Mouse (Mus musculus) right cerebral cortex, adult 2 months (tissue): ENCODE results near the gene Aimp2.

Experiments
- DNase-seq, 2 experiments: peaks; one replicate each; pipeline ENCODE4 v3.0.0; 2021 to 2022; ENCODE audit warnings: low spot score in 2 of 2

Aimp2 gene

DNA sequence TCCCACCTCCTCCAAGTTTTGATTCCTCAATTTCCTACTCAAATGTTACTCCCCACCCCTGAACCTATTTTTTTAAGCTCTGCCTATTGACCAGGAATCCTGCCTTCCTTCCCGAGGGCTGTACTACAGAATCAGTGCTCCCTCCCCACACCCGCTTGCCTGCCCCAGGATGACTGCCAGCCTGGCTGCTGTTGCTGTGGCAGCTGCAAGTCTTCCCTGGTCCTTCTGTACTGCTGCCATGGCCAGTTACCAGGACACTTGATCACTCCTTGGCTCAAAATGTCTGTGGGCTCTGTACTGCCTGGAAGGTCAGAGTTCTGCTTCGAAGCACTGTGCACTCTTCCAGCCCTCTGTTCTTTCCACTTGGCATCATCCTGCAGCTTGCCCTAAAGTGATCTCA lies 7.5 kb downstream of the Aimp2 start:
- no peak for DNase-seq

DNA sequence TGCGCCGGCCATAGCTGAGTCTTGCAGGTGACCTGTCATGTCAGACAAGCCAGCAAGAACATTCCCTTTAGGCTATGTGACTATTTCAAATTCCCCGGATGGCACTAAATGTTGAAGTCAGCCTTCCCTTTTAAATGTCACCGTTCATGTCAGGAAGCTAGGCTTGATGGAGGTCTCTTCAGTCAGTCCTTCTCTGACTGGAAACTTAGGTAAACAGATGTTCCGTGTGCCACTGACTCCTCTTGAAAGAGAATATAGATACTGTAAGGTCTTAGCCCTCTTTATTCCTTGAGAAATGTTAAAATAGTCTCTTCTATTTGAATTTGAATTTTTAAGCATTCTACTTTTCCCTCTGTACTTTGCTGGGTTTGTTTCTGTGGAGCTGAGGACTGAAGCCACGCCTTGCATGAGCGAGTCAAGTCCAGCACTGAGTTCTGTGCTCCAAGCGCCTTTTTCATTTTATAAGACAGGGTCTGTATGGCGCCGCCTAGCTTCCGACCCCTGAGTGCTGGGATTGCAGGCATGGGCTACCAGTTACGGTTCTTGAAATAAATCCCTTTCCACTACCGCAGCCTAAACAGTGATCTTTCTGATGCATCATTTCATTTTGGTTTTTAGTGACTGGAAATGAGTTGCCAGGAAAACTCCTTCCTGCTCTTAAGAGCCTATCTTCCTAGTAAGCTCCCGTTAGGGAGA lies 11.9 kb downstream of the Aimp2 start, which contains the start of gene Ankrd61:
TSS of gene Ankrd61 (minus strand) at position 51 of the 696 bp plus-strand sequence.
- no peak for DNase-seq

DNA sequence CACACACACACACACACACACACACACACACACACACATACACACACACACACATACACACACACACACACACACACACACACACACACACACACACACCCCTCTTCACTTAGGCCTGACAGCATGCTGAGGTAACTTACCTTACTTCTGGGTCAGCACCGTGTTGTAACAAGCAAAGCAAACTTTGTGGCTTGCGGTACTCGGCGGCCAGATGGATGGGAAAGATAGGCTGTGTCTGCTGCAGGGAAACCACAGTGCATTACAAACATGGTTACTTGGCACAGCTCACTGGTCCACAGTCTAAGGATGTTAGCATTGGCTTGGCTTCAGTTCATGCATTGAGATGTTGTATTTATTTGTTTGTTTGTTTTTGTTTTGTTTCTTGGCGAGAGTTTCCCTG lies 16.3 kb downstream of the Aimp2 start:
- DNase-seq = no peak

DNA sequence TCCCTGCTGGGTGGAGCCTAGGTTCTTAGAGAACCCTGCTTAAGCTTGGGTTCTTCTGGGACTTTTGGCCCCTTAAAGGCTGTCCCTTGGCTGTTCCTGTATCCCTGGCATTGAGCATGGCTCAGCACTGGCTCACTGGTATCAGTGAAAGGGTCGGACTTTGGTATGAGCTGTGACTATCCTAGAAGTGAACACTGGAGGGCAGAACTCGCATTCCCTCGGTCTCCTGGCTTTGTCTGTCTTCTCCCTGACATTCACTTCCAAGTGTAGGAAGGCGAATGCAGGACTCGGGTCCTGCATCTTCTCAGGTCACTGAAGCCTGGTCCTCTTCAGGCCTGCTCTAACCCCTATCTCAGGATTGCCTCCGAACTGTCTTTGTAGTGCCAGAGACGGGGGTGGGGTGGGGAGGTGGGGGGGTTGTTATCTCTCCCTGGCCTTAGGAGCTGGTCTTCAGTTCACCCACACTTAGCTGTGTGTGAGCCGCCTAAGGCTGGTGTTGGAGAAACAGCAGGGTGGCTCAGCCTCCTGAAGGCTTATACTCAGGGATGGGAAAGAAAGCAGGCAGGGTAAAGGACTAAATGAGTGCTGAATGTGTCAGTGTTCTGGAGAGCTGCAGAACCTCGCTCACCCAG lies 17.3 kb downstream of the Aimp2 start:
- peak in 1 of 2 experiments; percentile 24 for DNase-seq

DNA sequence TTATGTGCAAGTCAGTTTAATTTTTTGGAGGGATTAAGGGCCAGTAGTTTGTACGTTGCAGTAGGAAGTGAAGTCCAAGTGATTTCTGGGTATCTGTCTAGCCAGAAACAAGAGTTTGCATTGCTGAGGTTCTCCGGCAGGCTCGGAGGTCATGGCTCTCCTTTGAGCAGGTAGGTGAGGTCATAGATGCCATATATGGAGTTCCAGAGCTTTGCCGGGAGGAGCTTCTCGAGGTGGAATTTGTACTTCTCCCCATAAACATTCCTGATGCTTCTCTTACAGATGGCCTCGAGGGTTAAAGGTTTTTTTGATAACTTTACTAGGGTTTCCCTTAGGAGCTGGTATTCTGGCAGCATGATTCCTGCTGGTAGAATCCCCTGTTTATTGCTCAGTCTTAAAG lies 18.9 kb downstream of the Aimp2 start:
- no peak for DNase-seq

DNA sequence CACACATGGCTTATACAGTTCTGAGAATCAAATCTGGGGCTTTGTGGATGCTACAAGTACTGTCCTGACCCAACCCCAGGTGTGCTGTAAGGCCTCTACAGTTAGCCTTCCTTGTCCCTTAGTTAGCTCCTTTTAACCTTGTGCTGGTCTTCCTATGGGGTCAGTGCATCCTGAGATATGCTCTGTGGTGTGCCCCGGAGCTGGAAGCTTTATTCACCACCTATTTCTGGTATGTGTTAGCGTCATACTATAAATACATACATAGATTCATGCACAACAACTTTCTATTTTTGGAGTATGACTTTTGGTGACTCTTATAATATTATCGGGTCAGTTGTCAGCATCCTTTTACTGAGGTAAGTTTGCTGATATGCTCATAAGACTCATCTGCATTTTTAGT lies 24.4 kb downstream of the Aimp2 start:
- no peak for DNase-seq

DNA sequence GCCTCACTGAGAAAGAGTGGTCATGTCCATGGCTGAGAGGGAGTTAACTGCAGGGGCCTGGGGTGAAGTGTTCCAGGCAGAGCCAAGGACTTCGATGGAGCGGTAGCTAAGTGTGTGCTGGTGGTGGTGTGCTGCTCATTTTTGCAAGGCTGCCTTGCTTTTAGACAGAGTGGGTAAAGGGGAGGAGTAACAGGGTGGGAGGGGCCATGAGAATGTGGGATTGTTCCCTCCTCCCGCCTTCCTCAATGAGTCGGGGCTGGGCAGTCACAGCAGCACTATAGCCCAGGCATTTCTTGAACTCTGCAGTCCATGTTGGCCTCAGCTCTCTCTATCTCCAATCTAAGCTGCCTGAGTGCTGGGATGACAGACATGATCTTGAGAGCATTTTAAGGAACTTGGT lies 35.1 kb downstream of the Aimp2 start:
- DNase-seq = no peak

DNA sequence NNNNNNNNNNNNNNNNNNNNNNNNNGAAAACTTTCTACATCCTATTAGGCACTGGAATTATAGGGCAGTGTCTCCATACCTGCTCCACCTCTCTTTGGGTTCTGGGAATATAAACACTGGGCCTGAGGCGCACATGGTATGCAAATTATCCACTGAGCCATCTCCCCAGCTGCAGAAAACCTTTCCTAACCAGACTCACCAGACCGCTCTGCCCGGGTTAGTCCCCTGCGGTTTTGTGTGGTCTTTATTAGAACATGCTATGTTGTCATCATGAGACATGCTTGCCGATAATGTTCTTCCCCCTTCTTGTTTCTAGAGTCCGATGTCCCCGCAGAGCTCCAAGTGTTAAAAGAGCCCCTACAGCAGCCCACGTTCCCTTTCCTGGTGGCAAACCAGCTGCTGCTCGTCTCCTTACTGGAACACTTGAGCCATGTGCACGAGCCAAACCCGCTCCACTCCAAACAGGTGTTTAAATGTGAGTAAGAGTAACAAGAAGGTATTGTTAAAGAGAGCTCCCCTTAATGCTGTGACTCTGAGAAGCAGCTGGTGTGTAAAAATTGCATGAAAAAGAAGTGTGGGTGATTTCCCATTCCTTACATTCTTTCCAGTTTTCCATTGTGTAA lies 38.0 kb downstream of the Aimp2 start:
- no peak for DNase-seq
